Mouse (Mus musculus) urinary bladder, adult 18-20 months (tissue): ENCODE measurements around the gene Exosc7.

Experiments
- DNase-seq, 2 experiments: peaks; one replicate each; pipeline ENCODE4 v3.0.0; 2022; ENCODE audit warnings: low spot score in 2 of 2, mixed read lengths in 2 of 2

The Exosc7 gene

DNA sequence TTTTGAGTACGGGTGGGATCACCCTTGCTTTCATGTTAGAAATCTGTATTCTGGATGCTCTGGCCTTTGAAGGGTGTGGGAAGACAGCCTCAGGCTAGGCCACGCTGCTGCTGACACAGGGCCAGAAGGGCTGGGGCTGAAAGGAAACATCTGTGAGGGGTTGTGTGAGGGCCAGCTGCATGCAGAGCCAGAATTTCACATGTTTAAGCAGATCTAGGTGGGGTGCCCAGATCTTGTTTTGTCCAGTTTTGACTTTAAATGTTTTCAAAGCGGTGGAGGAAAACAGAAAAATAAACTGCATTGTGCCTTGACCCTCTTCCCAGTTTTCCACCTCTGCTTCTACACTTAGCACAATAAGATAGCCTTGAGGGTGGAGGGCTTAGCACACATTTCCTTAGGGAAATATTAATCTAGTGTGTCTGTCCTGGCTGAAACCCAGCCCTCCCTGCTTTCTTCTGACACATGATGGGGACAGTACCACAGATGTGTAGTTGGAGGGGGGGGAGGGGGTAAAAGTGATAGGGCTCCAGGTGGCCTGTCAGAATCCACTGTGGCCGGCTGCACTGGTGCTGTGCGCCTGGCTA lies 26.0 kb downstream of the Exosc7 start:
- peak in 1 of 2 experiments; percentile 79 for DNase-seq

- no peak for DNase-seq
These were observed 27.0 kb downstream of the Exosc7 start for GRCm38 (mm10) chr9:123139887-123140614.

DNA sequence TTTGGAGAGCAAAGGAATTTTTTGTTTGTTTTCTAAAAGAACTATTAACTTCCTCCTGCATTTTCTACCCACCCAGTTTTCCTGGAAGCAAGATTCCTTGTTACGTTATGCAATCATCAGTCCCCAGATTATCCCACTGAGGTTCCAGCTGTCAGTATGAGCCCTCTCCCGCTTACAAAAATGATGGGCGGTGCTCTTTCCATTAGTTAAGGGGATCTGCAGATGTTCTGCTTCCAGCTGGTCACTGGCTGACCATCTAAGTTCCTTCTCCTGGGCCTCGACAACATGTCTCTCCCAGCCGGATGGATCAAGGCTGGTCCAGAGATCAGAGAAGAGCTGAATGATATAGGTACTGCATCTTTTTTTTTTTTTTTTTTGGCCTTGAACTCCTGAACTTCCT lies 35.4 kb downstream of the Exosc7 start:
- DNase-seq, result peak in 1 of 2 experiments; percentile 57

GRCm38 (mm10) chr9:123150241-123151020 lies 37.4 kb downstream of the Exosc7 start, which contains the start of gene Clec3b:
Clec3b (plus strand) TSS chr9:123150946.
- peak in 1 of 2 experiments; percentile 51 for DNase-seq

DNA sequence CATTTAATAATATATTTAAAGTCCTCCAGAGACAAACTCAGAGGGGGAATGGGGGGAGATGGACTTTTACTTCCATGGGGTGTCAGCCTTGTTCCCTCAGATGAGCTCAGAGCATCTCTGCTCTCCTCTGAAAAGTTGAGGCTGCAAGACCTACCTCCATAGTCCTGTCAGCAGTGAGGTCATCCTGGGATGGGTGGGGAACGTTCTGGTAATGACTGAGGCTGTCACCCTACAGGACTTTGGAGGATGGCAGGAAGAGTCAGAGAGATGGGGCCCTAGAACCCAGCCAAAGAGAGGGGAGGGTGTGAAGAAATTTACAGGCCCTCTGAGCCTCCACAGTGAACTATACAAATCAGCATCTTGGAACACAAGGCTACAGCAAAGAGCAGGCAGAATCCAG lies 38.5 kb downstream of the Exosc7 start:
- no peak for DNase-seq

DNA sequence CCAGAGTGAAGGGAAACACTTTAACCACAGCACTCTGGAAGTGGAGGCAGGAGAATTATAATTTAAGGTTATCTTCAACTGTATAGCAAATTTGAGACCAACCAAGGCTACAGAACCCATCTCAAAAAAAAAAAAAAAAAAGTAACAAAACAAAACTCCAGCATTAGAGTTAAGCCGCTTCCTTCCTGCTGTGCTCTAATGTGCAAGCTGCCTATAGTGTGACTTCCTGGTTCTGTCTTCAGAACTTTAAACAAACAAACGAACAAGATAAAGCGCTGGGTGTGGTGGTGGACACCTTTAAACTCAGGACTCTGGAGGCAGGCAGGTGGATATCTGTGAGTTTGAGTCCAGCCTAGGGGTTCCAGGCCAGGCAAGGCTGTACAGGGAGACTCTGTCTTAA lies 39.0 kb downstream of the Exosc7 start:
- no peak for DNase-seq

GRCm38 (mm10) chr9:123153121-123153520 lies 40.1 kb downstream of the Exosc7 start:
- DNase-seq, result peak in 1 of 2 experiments; percentile 55

- DNase-seq, result peak; percentile 62 to 74
These were observed 43.9 kb downstream of the Exosc7 start for GRCm38 (mm10) chr9:123156910-123157361.

- DNase-seq, result no peak
These were observed 44.7 kb downstream of the Exosc7 start for GRCm38 (mm10) chr9:123157699-123158098.

DNA sequence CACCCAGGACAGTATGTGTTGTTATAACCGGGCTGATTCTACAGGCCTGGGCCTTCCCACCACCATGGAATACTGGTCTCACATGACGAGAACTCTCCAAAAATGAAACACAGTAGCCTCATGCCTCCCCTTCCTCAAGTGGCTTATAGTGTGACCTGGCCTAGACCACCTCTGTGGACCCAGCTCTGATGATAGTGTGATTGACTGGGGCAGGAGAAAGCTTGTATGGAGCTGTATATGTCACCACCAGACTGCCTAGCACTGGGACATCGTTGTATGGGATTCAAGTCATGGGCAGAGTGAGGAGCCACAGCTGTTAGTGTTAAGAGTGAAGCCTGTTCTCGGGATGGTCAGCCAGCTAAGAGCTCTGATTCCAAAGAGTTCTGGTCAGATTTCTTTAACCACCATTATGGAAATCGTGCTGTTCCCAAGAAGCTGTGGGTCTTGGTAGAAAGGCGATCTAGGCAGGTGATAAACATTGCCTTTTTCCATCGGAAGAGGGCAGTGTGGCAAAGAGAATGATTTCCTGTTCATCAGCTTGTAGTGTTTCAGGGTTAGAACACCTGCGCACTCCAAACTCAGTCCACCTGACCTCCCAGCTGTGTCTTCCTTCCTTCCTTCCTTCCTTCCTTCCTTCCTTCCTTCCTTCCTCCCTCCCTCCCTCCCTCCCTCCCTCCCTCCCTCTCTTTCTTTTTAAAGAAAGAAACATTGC lies 45.3 kb downstream of the Exosc7 start:
- DNase-seq, result no peak

DNA sequence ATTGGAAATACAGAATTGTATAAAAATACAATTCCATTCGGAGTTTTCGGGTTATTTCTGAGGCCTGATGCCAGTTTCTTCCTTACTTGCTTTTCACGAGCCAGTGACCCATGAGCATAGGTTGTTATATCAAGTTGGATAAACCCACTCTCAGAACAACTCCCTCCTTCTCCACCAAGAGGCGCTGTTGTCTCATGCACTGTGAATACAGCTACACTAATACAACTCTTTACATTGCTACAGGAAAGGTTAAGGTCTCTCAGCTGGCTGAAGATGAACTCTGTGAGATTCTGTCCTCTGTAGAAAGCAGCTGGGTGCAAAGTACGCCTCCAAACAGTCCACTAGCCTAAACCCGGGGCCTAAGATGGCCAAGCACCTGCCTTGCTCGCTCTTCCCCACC lies 46.3 kb downstream of the Exosc7 start:
- peak in 1 of 2 experiments; percentile 50 for DNase-seq

- no peak for DNase-seq
These were observed 48.8 kb downstream of the Exosc7 start for GRCm38 (mm10) chr9:123161792-123162191.

- no peak for DNase-seq
These were observed 50.1 kb downstream of the Exosc7 start for GRCm38 (mm10) chr9:123162985-123163694.

GRCm38 (mm10) chr9:123165781-123166443 lies 52.9 kb downstream of the Exosc7 start:
- DNase-seq, result no peak

DNA sequence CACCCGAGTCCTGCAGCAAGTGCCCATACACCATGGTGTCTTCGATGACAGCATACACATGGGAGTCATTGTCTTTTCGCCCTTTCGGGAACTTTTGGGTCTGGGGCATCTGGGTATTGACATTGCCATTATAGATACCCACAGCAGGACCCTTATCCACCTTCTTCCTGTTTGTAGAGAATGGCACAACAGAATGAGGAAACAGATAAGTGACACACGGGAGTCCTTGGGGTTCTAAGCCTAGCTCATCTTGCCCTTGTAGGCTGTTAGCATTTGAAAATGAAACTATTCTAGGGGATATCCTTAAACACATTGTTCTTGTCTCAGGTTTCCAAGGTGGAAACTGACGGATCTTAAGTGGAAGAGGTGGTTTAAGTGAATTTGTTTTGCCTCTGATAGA lies 60.7 kb downstream of the Exosc7 start:
- DNase-seq, result no peak

- DNase-seq, result no peak
These were observed 61.3 kb downstream of the Exosc7 start for GRCm38 (mm10) chr9:123174356-123174755.

GRCm38 (mm10) chr9:123177380-123178048 lies 64.5 kb downstream of the Exosc7 start:
- no peak for DNase-seq

DNA sequence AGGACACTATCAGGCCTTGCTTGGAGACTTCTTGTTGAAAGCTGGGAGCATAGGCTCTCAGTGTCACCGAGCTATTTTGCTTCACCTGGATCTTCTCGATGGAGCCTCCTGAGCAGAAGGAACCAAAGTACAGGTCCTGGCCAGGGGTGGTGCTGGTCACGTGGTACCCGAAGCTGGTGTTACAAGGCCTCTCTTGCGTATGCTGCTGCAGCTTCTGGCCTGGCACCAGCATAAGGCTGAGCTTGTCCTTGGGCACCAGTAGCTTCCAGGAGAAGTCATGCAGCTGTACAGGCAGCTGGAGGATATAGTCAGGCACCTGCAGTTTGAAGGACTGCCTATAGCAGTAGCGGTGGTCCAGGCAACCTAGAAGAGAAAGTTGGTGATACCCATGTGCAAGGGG lies 67.0 kb downstream of the Exosc7 start:
- no peak for DNase-seq

DNA sequence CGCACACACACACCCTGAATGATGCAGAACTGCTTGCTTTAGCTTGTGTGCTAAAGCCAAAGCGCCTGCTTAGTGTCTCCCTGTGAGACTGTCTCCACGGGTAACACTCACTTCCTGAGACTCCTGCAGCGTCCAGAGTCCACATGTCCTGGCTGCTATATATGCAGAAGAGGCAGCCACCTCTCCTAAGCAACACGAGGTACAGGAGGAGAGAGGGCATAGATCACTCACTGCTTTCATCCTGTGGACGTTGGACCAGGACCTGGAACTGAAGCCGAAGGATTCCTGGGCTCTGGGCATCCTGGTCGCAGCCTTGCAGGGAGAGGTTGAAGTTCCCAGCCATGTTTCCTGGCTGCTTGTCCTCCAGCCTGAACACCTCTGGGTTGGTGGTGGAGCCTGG lies 70.2 kb downstream of the Exosc7 start:
- DNase-seq, result no peak

- no peak for DNase-seq
These were observed 72.5 kb downstream of the Exosc7 start for GRCm38 (mm10) chr9:123185546-123185945.
